9 mouse cellular contexts compared by ENCODE assay signal in the genomic region with DNA sequence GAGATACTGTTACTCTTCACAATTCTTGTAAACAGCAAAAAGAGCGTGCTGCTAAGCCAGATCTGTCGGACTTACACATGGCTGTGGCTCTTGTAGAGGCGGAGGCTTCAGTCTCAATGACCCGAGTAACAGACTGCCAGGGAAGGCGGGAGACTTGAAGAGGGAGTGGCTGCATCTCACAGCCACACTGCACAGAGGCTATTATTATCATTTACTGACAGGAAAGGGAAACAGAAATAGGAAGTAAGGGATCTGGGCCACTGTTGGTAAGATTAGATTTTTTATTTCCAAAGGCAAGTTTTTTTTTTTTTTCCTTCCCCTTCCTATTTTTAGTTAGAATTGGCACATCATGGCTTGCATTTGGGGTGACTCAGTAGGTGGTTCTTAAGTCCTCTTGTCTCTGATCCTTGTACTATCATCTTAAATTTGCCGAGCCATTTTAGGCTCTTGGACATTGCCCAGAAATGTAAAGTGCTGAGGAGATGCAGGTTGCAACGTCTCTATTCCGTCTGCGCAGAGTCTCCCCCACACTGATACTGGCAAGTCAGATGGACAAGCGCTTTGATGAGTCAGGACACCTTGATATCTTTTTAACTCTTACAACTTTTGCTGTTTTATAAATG. TPM values are rescaled to one million over a fixed set of nuclear protein-coding genes. Genes with fewer than 3 reads are reported as not detected.
DNase-seq lines count a peak whose midpoint lies in the region; ATAC-seq and TF ChIP-seq lines count a peak whose summit lies in the region.
"Had no signal": no experiment of that assay in that cellular context is flagged by ENCODE, and none has a peak within 500 bp of the region (broad histone marks: within the 10 kb centered on the region; RNA-seq: fewer than 3 reads in every experiment).

No protein-coding gene starts in this region.

- H3K4me3 ChIP-seq in erythroblast, embryonic 14.5 days (replicated peaks), result peak overlapping the region; percentile 18
- peak overlapping the region; percentile 21; the same call in 1 of the 2 replicates for H3K4me3 ChIP-seq in liver, embryonic 12.5 days
- no peak overlapping the region for H3K4me3 ChIP-seq in thymus, adult 2 months (ENCODE audit: control insufficient read depth, insufficient read depth, low read length)
- H3K4me3 ChIP-seq in forebrain, embryonic 11.5 days (ENCODE audit: low read depth, low read length), result no peak overlapping the region
- H3K4me3 ChIP-seq: limb, embryonic 12.5 days had no signal

- H3K36me3 ChIP-seq in erythroblast, embryonic 14.5 days (ENCODE audit: control insufficient read depth), result no peaks in the 10 kb centered on the region
- H3K36me3 ChIP-seq in liver, embryonic 12.5 days, result no peaks in the 10 kb centered on the region
- no peaks in the 10 kb centered on the region for H3K36me3 ChIP-seq in thymus, adult 2 months (ENCODE audit: control insufficient read depth, insufficient read depth, low read length)
- no peaks in the 10 kb centered on the region for H3K36me3 ChIP-seq in forebrain, embryonic 11.5 days (ENCODE audit: control insufficient read depth, insufficient read depth, low read length)
- H3K36me3 ChIP-seq: limb, embryonic 12.5 days had no signal

- H3K27me3 ChIP-seq in erythroblast, embryonic 14.5 days (ENCODE audit: control insufficient read depth), result no peaks in the 10 kb centered on the region
- no peaks in the 10 kb centered on the region for H3K27me3 ChIP-seq in liver, embryonic 12.5 days (replicated peaks)
- H3K27me3 ChIP-seq in thymus, adult 2 months (ENCODE audit: control insufficient read depth, insufficient read depth, low read length), result no peaks in the 10 kb centered on the region
- no peaks in the 10 kb centered on the region for H3K27me3 ChIP-seq in forebrain, embryonic 11.5 days (ENCODE audit: control insufficient read depth, insufficient read depth, low read length)
- H3K27me3 ChIP-seq: limb, embryonic 12.5 days had no signal

- H3K4me1 ChIP-seq in erythroblast, embryonic 14.5 days (ENCODE audit: control insufficient read depth), result peaks cover 5% of the 10 kb centered on the region
- H3K4me1 ChIP-seq in liver, embryonic 12.5 days, result peaks cover 5% of the 10 kb centered on the region; the same call in 1 of the 2 replicates
- no peaks in the 10 kb centered on the region for H3K4me1 ChIP-seq in thymus, adult 2 months (replicated peaks; ENCODE audit: control insufficient read depth, insufficient read depth, low read length)
- no peaks in the 10 kb centered on the region for H3K4me1 ChIP-seq in forebrain, embryonic 11.5 days (replicated peaks; ENCODE audit: control insufficient read depth, insufficient read depth, low read length)
- H3K4me1 ChIP-seq: limb, embryonic 12.5 days had no signal

- TF ChIP-seq CTCF in thymus, adult 2 months (IDR thresholded peaks at IDR 0.05; ENCODE audit: borderline replicate concordance, control insufficient read depth, extremely low read depth, insufficient read depth, low read length, poor library complexity), result no peak

- 0 out of 2 replicates have a peak overlapping the region, but pooled peaks have one; percentile 14 for H3K27ac ChIP-seq in liver, embryonic 12.5 days
- no peak overlapping the region for H3K27ac ChIP-seq in thymus, adult 2 months (ENCODE audit: control insufficient read depth, insufficient read depth, low read length)
- H3K27ac ChIP-seq in forebrain, embryonic 11.5 days (ENCODE audit: low read depth, low read length), result no peak overlapping the region
- H3K27ac ChIP-seq: limb, embryonic 12.5 days had no signal

- peak overlapping the region; percentile 50 for H3K4me2 ChIP-seq in liver, embryonic 12.5 days
- no peak overlapping the region for H3K4me2 ChIP-seq in forebrain, embryonic 11.5 days (ENCODE audit: low read depth, low read length, severe bottlenecking)
- H3K4me2 ChIP-seq: limb, embryonic 12.5 days had no signal

- no peak for TF ChIP-seq POLR2A in thymus, adult 2 months (IDR thresholded peaks at IDR 0.05; ENCODE audit: control insufficient read depth, extremely low read depth, insufficient read depth, low read length, poor library complexity)

- 20% methylated on average over 10 of the region's 10 CpGs for WGBS in liver, embryonic 12.5 days (ENCODE audit: insufficient replicate concordance)
- 18% methylated on average over 10 of the region's 10 CpGs for WGBS in thymus, adult 2 months
- 73% methylated on average over 10 of the region's 10 CpGs for WGBS in forebrain, embryonic 11.5 days

- no peaks in the 10 kb centered on the region for H3K9me3 ChIP-seq in erythroblast, embryonic 14.5 days (ENCODE audit: control insufficient read depth, low read length)
- no peaks in the 10 kb centered on the region for H3K9me3 ChIP-seq in liver, embryonic 12.5 days (replicated peaks)
- H3K9me3 ChIP-seq in forebrain, embryonic 11.5 days (ENCODE audit: control insufficient read depth, low read length), result no peaks in the 10 kb centered on the region
- H3K9me3 ChIP-seq: limb, embryonic 12.5 days had no signal

- no peak for ATAC-seq in erythroblast, adult 5-6 weeks (replicated peaks; ENCODE audit: low FRiP score, poor library complexity, severe bottlenecking)
- peak; percentile 84 for ATAC-seq in liver, embryonic 12.5 days
- no peak for ATAC-seq in forebrain, embryonic 11.5 days (replicated peaks; ENCODE audit: low FRiP score)

- peak; percentile 23 to 53 for DNase-seq in right cerebral cortex, adult 2 months (ENCODE audit: low spot score in 2 of 2)
- no peak for DNase-seq in right cerebral cortex, postnatal 4 days
- DNase-seq in thymus, adult 2 months, result no peak
- no peak for DNase-seq in forebrain, embryonic 11.5 days (ENCODE audit: low spot score)
- no peak for DNase-seq in urinary bladder, postnatal 10 days (ENCODE audit: low spot score)

- H3K9ac ChIP-seq in liver, embryonic 12.5 days, result no peak overlapping the region
- no peak overlapping the region for H3K9ac ChIP-seq in forebrain, embryonic 11.5 days (ENCODE audit: low read length)
- H3K9ac ChIP-seq: limb, embryonic 12.5 days had no signal

RNA-seq across cellular contexts. Expression of a gene that starts 20.3 kb away (rescaled TPM):
- polyA plus RNA-seq in erythroblast, embryonic 14.5 days (2012), result 0.02 TPM in 1 of 2 replicates, not detected in the other
- total RNA-seq in erythroblast, adult 5-6 weeks (2015; ENCODE audit: low replicate concordance), result 0.19 and 0.42 TPM in 2 replicates
- 0.42 and 0.60 TPM in 2 replicates for total RNA-seq in erythroblast, adult 5-6 weeks (2017; ENCODE audit: low replicate concordance)
- polyA plus RNA-seq in liver, embryonic 12.5 days (2016; fragmentation: Nextera tagmentation; extraction: Ambion mirVana), result 2.8 and 3.2 TPM in 2 replicates
- polyA plus RNA-seq in thymus, adult 2 months (2012; rRNA removed), result 7.4 and 8.1 TPM in 2 replicates
- polyA plus RNA-seq in forebrain, embryonic 11.5 days (2014; fragmentation: Nextera tagmentation; extraction: Ambion mirVana), result 46.7 and 49.5 TPM in 2 replicates

RNA-seq across cellular contexts. Expression of a gene that starts 51.0 kb away (rescaled TPM):
- polyA plus RNA-seq in erythroblast, embryonic 14.5 days (2012), result 0.40 and 1.1 TPM in 2 replicates
- 14.8 and 21.9 TPM in 2 replicates for total RNA-seq in erythroblast, adult 5-6 weeks (2015; ENCODE audit: low replicate concordance)
- total RNA-seq in erythroblast, adult 5-6 weeks (2017; ENCODE audit: low replicate concordance), result 6.0 and 6.6 TPM in 2 replicates
- polyA plus RNA-seq in liver, embryonic 12.5 days (2016; fragmentation: Nextera tagmentation; extraction: Ambion mirVana), result 29.7 and 30.4 TPM in 2 replicates
- polyA plus RNA-seq in thymus, adult 2 months (2012; rRNA removed), result 35.2 and 35.4 TPM in 2 replicates
- polyA plus RNA-seq in forebrain, embryonic 11.5 days (2014; fragmentation: Nextera tagmentation; extraction: Ambion mirVana), result 64.0 and 70.1 TPM in 2 replicates

Comparison
In these comparisons a context has a peak if more than half of its experiments do, and no peak if none do; other contexts are left out.
1. DNase-seq: peak in right cerebral cortex, adult 2 months (2 of 2); none in right cerebral cortex, postnatal 4 days (single experiment), thymus, adult 2 months (single experiment), forebrain, embryonic 11.5 days (single experiment) and urinary bladder, postnatal 10 days (single experiment).
2. H3K4me3 ChIP-seq: peak in erythroblast, embryonic 14.5 days (single experiment) and liver, embryonic 12.5 days (single experiment); none in thymus, adult 2 months (single experiment) and forebrain, embryonic 11.5 days (single experiment).
3. RNA of a gene that starts 51.0 kb away (polyA plus RNA-seq): 64.0 to 70.1 TPM in forebrain, embryonic 11.5 days, 35.2 to 35.4 TPM in thymus, adult 2 months and 29.7 to 30.4 TPM in liver, embryonic 12.5 days; 0.40 to 1.1 TPM in erythroblast, embryonic 14.5 days; every median in the first group is over 10 times any median in the second.